Mouse (Mus musculus): ENCODE measurements at regions not wholly inside any gene's neighbourhood (a gene's known extent, or its start where the extent isn't known, plus 50 kb on each side); places are given as distances from the start of the nearest gene placed in this dataset.
A peak's percentile ranks its signal among the peaks of the same experiment; 100 is the strongest.

DNA sequence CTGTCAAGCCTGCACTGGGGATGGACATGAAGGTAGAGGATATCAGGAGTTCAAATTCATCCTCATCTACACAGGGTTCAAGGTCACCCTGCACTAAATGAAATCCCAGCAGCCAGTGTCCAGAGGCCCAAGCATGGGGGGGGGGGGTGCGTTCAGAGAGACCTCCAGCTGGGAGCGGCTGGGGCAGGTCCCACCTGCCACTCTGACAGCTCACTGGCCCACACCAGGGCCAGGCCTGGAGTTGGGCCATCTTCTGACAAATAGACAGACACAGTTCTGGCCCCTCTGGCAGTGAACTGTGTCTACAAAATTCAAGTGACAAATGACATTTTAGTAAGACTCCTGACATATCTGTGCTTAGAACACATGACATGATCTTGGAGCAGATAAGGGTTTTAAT is 86.8 kb downstream of the Cstad start:
- Histone ChIP-seq H3K9me3 (peaks cover 10% of the 10 kb centered on the region; the same call in 1 of the 2 replicates), H3K4me1 (peaks cover 46% of the 10 kb centered on the region), H3K27ac (replicated peaks) (peak overlapping the region; percentile 87), H3K4me3 (no peak overlapping the region), H3K9ac (replicated peaks) (no peak overlapping the region), H3K36me3 (no peaks in the 10 kb centered on the region), H3K27me3 (no peaks in the 10 kb centered on the region; the same call in 1 of the 2 replicates), H3K4me2 (replicated peaks) (no peak overlapping the region)
- no peak for ATAC-seq (ENCODE audit: low FRiP score, low read depth)
- WGBS, result 46% methylated on average over 2 of the region's 2 CpGs

DNA sequence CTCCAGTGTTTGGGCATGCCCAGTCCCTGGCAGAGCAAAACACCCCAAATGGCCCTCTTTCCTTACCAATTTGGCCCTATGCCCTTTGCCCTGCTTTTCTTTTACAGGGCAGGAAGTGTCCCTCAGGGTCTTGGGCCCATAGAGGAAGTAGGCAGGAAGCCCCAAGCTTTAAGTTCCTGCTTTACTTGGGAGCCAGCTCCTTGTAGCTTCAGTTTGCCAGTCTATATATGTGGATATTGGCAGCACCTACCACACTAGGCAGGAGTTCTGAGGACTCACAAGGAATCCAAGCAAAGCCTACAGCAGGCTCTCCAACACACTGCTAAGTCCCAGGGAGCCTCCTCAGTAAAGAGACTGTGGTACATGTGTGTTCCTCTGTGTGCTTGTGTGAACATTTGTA is 84.2 kb downstream of the Cstad start:
- ATAC-seq (ENCODE audit: low FRiP score, low read depth), result no peak

DNA sequence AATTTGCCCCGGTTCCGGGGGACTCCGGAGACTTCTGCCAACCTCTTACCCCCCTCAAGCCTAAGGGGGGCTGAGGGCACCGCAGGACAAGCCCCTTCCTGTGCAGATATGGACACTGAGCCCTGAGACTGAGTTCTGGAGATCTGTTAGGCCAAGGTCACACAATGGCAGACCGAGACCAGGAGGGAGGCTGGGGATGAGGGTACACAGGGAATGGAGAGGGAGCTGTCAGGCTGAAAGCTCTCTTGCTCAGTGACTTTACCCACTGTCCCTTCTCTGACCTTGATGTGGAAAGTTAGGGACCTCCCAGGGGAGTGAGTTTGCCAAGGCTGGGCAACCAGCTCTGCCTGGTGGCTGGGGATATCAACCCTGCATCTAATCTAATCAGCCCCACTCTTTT is 82.7 kb downstream of the Cstad start:
- 9% methylated on average over 5 of the region's 5 CpGs for WGBS
- Histone ChIP-seq H3K4me2 (replicated peaks) (peak overlapping the region; percentile 61), H3K9ac (replicated peaks) (peak overlapping the region; percentile 62), H3K36me3 (no peaks in the 10 kb centered on the region), H3K4me3 (peak overlapping the region; percentile 34), H3K9me3 (peaks cover 13% of the 10 kb centered on the region), H3K27me3 (no peaks in the 10 kb centered on the region; the same call in none of the 2 replicates), H3K4me1 (peaks cover 33% of the 10 kb centered on the region), H3K27ac (replicated peaks) (peak overlapping the region; percentile 95)
- ATAC-seq (ENCODE audit: low FRiP score, low read depth), result 0 out of 2 replicates have a peak, but pooled peaks have one; percentile 35

More for the DNA sequence above, 84.2 kb downstream of the Cstad start:
- H3K27ac ChIP-seq (replicated peaks), result no peak overlapping the region
- H3K36me3 ChIP-seq, result no peaks in the 10 kb centered on the region
- no peak overlapping the region for H3K4me2 ChIP-seq (replicated peaks)
- H3K4me1 ChIP-seq, result peaks cover 38% of the 10 kb centered on the region
- peaks cover 10% of the 10 kb centered on the region; the same call in 1 of the 2 replicates for H3K9me3 ChIP-seq
- no peak overlapping the region for H3K9ac ChIP-seq (replicated peaks)
- H3K4me3 ChIP-seq, result no peak overlapping the region
- no peaks in the 10 kb centered on the region; the same call in none of the 2 replicates for H3K27me3 ChIP-seq

DNA sequence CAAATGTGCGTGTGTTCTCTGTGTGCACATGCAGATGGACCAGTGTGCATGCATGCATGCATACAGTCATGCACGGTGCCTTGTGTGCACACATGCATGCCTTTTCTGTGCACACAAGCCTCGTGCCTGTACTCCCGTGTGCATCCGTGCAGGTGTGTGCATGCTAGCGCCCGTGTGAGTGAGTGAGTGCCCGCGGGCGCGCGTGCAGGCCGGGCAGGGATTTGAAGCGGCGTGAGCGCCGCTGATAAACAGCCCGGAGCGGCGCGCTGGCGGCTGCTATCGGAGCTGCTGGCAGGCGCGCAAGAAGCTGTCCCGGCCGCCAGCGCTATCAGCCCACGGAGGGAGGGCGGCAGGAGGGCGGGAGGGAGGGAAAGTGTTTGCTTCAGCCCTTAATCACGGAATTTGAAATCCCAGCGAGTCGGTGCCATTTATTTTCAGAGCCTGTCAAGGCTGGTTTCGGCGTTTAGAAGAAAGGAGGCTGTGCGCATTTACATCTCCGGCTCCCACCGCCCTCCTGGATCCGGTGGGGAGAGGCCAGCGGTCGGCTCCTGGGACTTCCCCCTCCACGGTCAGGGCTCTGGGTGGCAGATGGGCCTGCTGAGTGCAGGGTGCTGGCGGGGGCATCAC is 82.1 kb downstream of the Cstad start:
- WGBS, result 1% methylated on average over 44 of the region's 44 CpGs
- peaks cover 13% of the 10 kb centered on the region for H3K9me3 ChIP-seq
- H3K36me3 ChIP-seq, result no peaks in the 10 kb centered on the region

DNA sequence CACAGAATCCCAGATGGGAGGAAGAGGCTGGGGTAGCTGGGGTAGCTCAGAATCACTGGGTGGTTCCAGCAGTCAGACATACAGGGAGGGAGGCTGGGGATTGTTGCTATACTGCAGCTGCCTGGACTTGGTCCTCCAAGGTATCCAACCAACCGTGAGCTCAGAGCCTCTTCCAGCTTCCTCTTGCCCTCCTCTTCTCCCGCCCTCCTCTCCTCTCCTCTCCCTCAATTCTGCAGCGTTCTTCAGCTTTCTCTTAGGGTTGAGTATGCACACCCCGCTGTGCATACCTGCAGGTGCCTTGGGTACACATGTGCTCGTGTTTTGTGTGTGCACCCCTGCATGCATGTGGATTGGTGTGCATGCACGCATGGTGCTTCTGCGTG is 81.6 kb downstream of the Cstad start:
- peak; percentile 57 for ATAC-seq (ENCODE audit: low FRiP score, low read depth)
- no peaks in the 10 kb centered on the region for H3K36me3 ChIP-seq
- peak overlapping the region; percentile 34 for H3K4me3 ChIP-seq
- H3K9ac ChIP-seq (replicated peaks), result peak overlapping the region; percentile 62
- H3K27me3 ChIP-seq, result no peaks in the 10 kb centered on the region; the same call in none of the 2 replicates
- WGBS, result 4% methylated on average over 7 of the region's 7 CpGs
- peaks cover 23% of the 10 kb centered on the region for H3K4me1 ChIP-seq
- H3K9me3 ChIP-seq, result peaks cover 13% of the 10 kb centered on the region
- peak overlapping the region; percentile 61 for H3K4me2 ChIP-seq (replicated peaks)
- peak overlapping the region; percentile 95 for H3K27ac ChIP-seq (replicated peaks)

More for the DNA sequence above, 82.1 kb downstream of the Cstad start:
- Histone ChIP-seq H3K4me3 (peak overlapping the region; percentile 34), H3K4me1 (peaks cover 28% of the 10 kb centered on the region), H3K9ac (replicated peaks) (peak overlapping the region; percentile 62), H3K4me2 (replicated peaks) (peak overlapping the region; percentile 61), H3K27me3 (no peaks in the 10 kb centered on the region; the same call in none of the 2 replicates), H3K27ac (replicated peaks) (peak overlapping the region; percentile 95)
- peak; percentile 67 for ATAC-seq (ENCODE audit: low FRiP score, low read depth)

DNA sequence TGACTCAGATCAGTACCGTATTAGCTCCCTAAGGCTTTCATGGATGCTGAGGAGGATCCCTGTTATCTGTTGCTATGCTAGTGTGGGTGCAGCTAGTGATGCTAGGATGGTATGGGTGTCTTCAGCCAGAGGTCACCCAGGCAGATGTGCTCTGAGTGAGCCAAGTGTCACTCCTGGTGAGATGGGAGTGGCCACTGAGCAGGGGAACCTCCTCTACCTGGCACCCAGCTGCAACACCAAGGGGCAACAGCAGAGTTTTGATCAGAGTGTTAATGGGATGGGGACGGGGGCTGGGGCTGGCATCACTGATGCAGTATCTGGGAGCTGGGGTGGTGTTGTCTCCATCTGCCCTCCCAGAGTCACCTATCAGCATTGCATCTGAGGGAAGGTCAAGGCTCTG is 81.0 kb downstream of the Cstad start:
- Histone ChIP-seq H3K9ac (replicated peaks) (no peak overlapping the region), H3K4me1 (peaks cover 23% of the 10 kb centered on the region), H3K4me3 (no peak overlapping the region), H3K27me3 (no peaks in the 10 kb centered on the region; the same call in none of the 2 replicates), H3K27ac (replicated peaks) (peak overlapping the region; percentile 95), H3K9me3 (peaks cover 13% of the 10 kb centered on the region), H3K4me2 (replicated peaks) (no peak overlapping the region), H3K36me3 (no peaks in the 10 kb centered on the region)
- ATAC-seq (ENCODE audit: low FRiP score, low read depth), result no peak
- 91% methylated on average over 2 of the region's 2 CpGs for WGBS

DNA sequence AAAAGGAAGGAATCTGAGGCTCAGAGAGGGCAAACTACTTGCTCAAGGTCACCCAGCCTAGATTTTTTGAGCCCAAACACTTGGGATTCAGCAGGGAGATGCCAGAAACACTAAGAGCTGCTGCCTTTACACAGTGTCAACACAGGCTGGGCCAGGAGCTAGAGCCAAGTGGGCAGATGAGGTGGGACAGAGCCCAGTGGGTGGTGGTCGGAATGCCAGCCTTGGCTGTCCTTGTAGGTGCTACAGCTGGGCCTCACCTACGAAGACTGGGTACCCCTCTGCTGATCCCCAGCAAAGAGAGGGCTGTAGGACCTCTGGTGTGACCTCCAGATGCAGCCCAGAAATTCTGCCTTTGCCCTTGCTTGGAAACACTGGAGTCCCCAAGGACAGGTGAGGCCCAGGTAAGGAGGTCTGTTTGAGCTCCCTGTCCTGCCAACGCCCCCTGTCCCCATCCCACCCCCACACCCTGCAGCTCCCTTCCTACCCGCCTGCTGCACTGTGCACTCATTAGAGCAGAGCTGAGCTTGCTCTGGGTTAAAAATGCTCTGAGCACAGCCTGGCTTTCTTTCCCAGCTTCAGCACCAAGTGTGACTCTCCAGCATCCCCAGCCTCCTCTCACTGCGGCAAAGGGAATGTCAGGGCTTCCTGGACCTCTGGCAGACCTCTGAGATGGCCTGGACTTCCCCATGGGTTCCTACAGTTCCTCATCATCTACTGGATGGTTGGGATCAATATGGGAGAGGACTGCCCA is 76.2 kb downstream of the Cstad start:
- H3K9me3 ChIP-seq, result peaks cover 3% of the 10 kb centered on the region; the same call in 1 of the 2 replicates
- peaks cover 27% of the 10 kb centered on the region for H3K4me1 ChIP-seq
- no peak overlapping the region for H3K9ac ChIP-seq (replicated peaks)
- peaks cover 4% of the 10 kb centered on the region; the same call in 1 of the 2 replicates for H3K27me3 ChIP-seq
- H3K36me3 ChIP-seq, result no peaks in the 10 kb centered on the region
- WGBS, result 80% methylated on average over 5 of the region's 5 CpGs
- ATAC-seq (ENCODE audit: low FRiP score, low read depth), result no peak
- no peak overlapping the region for H3K4me2 ChIP-seq (replicated peaks)
- no peak overlapping the region for H3K4me3 ChIP-seq
- peak overlapping the region; percentile 31; the same call in 1 of the 2 replicates for H3K27ac ChIP-seq (replicated peaks)

DNA sequence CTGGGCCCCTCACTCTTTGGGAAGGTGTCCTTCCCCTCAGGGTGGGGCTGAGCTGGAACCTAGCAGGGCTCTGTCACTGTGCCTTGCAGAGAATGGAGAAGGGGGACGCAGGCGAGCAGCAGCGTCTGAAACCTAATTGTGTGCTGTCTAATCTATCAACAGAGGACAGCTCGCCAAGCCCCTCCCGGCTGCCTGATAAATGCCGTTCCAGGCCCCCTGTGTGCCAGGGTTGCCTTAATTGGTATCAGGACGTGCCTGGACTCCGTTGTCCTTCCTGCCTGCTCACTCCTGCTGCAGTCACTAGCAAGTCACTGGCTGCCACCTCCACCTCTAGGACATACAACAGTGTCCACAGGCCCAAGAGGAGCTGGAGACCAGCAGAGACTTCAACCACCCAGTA is 72.6 kb downstream of the Cstad start:
- Histone ChIP-seq H3K4me3 (no peak overlapping the region), H3K4me1 (peaks cover 30% of the 10 kb centered on the region), H3K36me3 (no peaks in the 10 kb centered on the region), H3K9ac (replicated peaks) (peak overlapping the region; percentile 34; the same call in 1 of the 2 replicates), H3K27ac (replicated peaks) (peak overlapping the region; percentile 88), H3K9me3 (no peaks in the 10 kb centered on the region), H3K4me2 (replicated peaks) (0 out of 2 replicates have a peak overlapping the region, but pooled peaks have one; percentile 3), H3K27me3 (peaks cover 4% of the 10 kb centered on the region; the same call in 1 of the 2 replicates)
- WGBS, result 16% methylated on average over 8 of the region's 8 CpGs
- peak; percentile 30; the same call in 1 of the 2 replicates for ATAC-seq (ENCODE audit: low FRiP score, low read depth)

DNA sequence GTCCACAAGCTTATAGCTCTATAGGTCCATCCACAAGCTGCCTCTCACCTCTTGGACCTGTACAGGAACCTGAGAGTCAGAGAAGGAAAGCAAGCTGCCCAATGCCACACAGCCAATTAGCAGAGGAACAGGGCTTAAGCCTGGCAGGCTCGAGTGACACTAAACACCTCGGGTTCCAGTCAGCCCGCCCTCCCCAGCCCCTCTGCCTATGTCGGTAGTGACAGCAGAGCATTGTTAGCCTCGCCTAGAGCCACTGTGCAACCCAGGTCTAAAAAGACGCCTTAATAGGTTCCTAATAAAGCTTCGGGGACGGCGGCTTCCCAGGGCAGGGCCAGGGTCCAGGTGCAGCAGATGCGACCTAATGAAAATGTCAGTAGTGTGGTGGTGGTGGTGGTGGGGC is 66.3 kb downstream of the Cstad start:
- ATAC-seq (ENCODE audit: low FRiP score, low read depth), result no peak
- 32% methylated on average over 10 of the region's 10 CpGs for WGBS
- H3K27me3 ChIP-seq, result peaks cover 10% of the 10 kb centered on the region; the same call in 1 of the 2 replicates
- no peak overlapping the region for H3K4me2 ChIP-seq (replicated peaks)
- no peaks in the 10 kb centered on the region for H3K9me3 ChIP-seq
- peaks cover 64% of the 10 kb centered on the region for H3K4me1 ChIP-seq
- H3K4me3 ChIP-seq, result no peak overlapping the region
- H3K9ac ChIP-seq (replicated peaks), result no peak overlapping the region; the same call in 1 of the 2 replicates
- H3K36me3 ChIP-seq, result no peaks in the 10 kb centered on the region
- peak overlapping the region; percentile 99 for H3K27ac ChIP-seq (replicated peaks)

DNA sequence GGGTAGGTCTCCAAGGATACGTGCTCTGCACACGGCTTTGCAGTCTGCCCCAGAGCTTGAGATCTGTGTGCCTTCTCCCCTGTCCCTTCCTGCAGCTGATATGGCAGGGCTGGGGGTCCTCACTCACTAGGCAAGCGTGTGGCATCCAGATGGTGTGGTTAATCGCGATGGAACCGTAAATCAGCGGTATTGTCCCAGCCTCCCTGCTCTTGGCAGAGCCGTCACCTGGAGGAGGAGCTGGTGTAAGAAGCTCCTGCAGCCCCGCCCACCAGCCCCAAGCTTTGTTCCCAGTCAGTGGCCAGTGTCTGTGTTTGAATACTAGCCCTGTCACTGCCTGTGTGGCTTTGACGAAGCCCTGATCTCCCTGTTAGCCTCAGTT is 65.8 kb downstream of the Cstad start:
- 7% methylated on average over 10 of the region's 10 CpGs for WGBS
- Histone ChIP-seq H3K9me3 (no peaks in the 10 kb centered on the region), H3K27me3 (peaks cover 15% of the 10 kb centered on the region), H3K4me2 (replicated peaks) (0 out of 2 replicates have a peak overlapping the region, but pooled peaks have one; percentile 12), H3K4me1 (peaks cover 68% of the 10 kb centered on the region), H3K4me3 (no peak overlapping the region), H3K9ac (replicated peaks) (no peak overlapping the region; the same call in 1 of the 2 replicates), H3K36me3 (no peaks in the 10 kb centered on the region), H3K27ac (replicated peaks) (peak overlapping the region; percentile 99)
- ATAC-seq (ENCODE audit: low FRiP score, low read depth), result no peak

DNA sequence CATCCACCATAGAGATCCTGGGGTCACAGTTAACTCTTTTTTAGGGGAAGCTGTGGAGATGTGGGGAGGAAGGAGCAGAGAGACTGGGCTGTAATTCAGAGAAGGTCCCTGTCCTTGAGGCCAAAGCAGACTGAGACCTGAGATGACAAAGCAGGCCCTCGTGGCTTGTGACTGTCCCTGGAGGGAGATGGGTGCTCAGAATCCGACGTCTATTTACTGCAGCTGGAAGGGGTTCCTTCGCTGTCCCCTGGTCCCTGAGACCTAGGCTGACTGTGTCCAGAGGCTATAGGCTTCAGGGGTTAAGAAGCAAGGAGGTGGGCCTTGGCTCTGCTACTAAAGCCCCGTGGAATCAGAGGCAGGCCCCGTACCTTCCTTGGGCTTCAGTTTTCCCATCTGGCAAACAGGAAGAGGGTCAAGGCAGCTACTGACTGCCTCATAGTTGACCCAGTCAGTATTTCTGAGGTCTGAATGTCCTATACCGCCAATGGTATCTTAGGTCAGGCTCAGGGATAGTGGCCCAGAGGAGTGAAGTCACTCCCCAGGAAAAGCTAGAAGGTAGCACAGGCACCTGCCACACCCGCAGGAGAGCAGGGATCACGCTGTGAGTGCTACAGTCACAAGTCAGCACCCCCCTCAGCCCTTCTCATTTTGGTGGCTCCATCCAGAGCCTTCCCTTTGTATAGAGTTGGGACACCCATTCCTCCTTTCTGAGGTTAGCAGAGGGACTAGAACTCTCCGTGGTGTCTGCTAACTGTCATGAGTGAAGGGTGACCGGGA is 65.2 kb downstream of the Cstad start:
- peak overlapping the region; percentile 99 for H3K27ac ChIP-seq (replicated peaks)
- ATAC-seq (ENCODE audit: low FRiP score, low read depth), result no peak
- 0 out of 2 replicates have a peak overlapping the region, but pooled peaks have one; percentile 12 for H3K4me2 ChIP-seq (replicated peaks)
- 23% methylated on average over 11 of the region's 11 CpGs for WGBS
- no peaks in the 10 kb centered on the region for H3K36me3 ChIP-seq
- H3K9ac ChIP-seq (replicated peaks), result peak overlapping the region; percentile 55; the same call in 1 of the 2 replicates
- peaks cover 21% of the 10 kb centered on the region for H3K27me3 ChIP-seq
- peaks cover 67% of the 10 kb centered on the region for H3K4me1 ChIP-seq
- no peaks in the 10 kb centered on the region for H3K9me3 ChIP-seq
- no peak overlapping the region for H3K4me3 ChIP-seq

Data from midbrain, embryonic 12.5 days (tissue).